Mouse (Mus musculus): ENCODE results near the gene Fkbp11.

DNA sequence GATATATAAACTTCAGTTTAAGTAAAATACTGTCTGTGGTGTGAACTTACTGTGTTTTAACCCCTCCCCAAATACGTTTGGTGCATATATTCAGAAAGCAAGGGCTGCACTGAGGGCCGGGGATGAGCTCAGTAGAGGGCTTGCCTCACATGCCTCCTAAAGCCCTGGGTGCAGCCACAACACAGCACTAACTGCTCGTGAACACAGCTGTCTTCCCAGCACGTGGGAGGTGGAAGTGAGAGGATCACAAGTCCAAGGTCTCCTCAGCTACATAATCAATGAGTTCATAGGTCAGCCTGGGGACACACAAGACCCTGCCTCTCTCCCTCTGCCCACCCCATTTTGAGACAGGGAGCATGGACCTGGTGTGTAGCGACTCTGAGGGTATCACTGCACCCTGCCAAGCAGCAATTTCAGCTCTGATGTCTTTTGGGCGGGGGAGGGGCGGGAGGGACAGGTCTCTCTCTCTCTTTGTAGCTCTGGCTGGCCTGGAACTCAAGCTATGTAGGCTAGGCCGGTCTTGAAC is 4.1 kb upstream of the Fkbp11 start:
- TF ChIP-seq POLR2A (IDR thresholded peaks at IDR 0.05; ENCODE audit: low read depth, low read length) (no peak), CTCF (conservative IDR thresholded peaks at IDR 0.05; ENCODE audit: insufficient read depth, insufficient read length, low read depth, low read length) (no peak)
